Mouse (Mus musculus) hindlimb bud, embryonic 11.5 days (tissue): ENCODE data around the gene Slc30a4.

Experiments used
- DNase-seq: peaks from one replicate; pipeline ENCODE4 v3.0.0-alpha.2; 2012; ENCODE audit warnings: low read depth, low spot score; ENCODE audit errors: extremely low spot score

Gene Slc30a4

DNA sequence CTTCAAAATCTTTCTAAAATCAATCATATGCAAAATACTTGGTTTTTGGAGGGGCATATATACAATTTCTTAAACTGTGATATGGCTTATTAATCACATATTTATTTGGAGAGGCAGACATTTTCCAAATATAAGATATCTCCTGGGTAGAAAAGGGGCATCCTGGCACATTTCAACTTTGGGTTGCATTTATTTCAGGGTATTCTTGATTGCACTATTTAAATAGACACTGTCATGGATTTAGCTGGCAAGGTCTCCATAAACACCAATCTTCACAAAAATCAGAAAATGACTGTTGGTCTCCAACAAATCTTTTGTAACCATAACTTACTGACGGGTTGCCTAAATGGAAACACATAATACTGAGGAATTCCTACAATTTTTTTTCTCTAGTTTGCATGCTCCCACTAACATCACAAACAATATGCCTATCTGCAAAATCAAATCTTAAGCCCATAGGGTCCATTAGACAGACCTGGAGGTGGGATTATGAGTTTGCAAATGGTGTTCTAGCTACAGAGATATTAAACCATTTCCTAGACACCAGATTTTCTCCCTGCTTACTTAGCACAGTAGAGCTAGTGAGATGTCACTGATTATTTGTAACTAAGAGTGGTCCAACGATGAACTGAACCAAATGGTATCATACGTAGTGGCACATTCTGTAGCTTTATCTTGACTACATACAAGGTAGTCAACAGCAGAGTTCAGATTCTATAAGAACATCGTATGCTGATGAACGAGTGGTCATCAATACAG, 20.9 kb downstream of the Slc30a4 start:
- no peak for DNase-seq

DNA sequence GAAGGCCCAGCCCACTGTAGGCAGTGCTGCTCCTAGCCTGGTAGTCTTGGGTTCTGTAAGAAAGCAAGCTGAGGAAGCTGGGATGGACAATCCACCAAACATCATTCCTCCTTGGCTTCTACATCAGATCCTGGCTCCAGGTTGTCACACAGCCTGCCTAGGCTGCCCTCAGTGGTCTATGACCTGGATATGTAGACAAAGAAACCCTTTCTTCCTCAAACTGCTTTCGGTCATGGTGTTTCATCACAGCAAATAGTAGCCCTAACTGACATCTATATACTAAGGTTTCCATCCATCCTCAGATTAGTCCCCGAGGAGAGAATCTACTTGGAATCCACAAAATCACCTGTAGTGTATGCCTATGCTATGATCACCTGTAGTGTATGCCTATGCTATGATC, 27.3 kb downstream of the Slc30a4 start:
- no peak for DNase-seq

DNA sequence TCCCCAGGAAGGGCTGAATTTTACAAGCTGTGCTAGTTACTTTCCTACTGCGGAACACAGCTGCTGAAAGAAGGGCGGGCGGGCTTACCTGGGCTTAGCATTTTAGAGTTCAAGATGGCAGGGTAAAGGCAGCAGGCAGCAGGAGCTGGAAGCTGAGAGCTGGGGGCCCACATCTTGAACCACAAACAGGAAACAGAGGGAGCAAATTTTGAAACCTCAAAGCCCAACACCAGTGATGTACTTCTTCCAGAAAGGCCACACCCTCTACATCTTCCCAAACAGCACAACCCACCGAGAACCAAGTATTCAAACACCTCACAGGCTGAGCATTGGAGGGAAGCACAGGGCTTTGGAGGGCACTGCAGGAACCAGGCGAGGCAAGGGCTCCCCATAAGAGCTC, 29.6 kb downstream of the Slc30a4 start:
- DNase-seq: no peak

DNA sequence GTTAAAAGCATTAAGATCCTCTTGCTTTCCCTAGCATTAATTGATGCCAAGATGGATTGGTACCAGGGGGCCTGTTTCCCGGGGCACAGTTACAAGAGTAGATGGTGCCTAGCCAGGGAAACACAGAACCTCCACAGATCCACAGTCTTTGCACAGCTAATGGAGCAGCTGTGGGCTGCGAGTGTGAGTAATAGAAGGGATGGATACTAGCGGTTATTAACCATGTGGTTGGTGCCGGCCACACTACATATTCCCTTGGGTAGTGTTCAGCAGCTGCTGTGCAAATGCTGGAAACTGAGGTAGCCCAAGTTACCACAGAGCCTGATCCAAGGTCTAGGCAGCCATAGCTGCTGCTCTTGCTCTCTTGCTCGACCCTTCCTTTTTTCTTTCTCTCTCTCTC, 30.7 kb downstream of the Slc30a4 start:
- no peak for DNase-seq

DNA sequence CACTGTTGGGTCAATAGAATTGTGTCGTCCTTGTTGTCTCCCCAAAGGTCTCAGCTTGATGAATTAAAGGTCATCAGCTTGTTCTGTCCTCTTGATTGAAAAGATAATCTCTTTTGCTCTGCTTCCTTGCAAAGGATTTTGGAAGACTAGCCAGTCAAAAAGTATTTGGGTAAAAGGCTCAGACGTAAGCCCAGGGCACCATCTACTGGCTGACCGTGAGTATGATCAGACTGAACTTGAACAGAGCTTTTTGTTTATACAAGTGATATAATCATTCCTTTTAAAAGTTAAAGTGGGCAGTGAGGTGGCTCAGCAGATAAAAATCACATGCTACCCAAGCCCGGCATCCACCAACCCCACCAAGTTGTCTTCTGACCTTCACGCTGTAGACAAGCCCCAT, 34.6 kb downstream of the Slc30a4 start:
- DNase-seq: no peak

DNA sequence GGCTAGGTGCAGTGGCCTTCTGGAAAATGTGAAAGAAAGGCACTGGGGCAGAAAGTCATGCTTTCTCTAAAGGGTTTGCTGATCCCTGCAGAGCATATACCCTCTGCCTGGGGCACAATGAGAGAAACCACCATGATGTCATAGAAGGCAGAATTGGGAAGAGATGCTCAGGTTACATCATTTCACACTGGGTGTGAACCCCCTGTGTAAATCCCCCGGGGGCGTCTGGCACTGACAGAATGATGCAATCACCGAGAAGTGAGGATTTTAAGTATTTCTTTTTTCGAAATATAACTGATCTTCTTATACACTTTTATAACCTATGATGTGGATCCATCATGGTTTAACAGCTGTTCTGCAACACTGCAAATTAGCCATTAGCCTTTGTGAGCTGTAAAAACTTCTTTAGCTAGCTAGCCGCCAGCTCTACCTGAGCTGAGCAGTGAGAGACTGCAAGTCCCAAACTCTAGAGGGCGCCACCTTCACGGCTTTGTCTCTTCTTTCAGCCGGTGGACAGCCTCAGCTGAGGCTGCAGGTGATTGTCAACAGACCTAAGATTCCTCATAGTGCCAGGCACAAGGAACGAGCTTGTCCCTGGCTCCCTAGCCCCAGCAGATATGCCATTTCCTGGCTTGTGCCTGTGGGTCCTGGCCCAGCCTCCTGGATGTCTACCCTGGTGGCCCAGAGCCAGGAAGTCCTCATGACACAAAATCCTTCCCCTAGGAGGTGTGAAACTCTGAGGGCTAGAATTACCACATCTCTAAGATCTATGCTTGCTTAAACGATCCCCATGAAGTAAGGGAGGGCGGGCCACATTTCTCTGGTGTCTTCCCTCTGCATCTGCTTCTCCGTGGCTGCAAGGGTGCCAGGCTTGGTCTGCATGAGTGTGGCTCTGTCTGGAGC, 36.2 kb downstream of the Slc30a4 start:
- no peak for DNase-seq

DNA sequence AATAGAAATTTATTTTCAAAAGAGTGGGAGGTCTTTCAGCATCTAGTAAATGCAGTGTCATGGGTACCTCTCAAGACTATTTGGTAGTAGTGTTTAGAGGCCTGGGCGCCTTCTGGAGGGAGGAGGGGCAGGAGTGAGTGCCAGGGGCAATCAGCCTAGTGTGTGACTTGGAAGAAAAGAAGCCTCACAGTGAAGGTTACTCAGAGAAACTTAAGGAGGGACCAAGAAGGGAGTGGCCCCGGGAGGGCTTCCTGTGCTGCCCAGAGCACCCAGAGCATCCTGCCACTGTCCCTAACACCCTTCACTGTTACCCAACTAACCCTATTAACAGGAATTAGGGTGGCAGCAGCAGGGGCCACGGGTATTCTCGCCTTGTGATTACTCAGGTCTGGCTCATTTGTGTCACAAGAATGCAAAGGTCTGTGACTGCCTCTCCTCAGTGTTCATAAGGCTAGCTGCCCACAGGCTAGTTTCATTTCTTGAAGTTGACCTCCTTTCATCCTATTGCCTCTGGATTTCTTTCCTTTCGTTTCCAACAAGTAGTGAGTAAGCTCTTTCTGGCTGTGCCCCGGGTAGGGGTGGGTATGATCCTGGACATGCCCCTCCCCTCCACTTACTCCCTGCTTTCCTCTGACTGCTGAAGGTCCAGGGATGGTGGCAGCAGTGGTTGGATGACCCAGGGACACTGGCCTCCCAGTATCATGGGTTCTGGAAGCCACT, 37.0 kb downstream of the Slc30a4 start:
- DNase-seq: no peak

DNA sequence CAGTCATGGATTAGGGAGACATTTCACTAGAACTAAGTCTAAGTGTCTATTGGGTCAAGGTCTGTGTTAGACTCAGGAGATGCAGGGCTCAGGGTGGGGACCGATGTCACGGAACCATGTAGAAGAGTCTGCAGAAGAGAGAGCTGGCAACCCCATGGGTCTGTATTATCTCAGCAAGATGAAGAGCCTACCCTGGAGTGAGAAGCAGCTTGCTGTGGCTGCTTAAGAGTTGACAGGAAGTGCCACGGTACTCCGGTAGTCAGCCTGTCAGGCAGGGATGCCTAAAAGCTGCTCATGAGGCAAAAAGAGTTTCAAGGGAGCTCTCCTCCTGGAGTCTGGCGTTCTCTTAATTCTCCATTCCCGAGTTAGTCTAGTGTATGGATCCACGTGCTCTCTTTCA, 42.6 kb downstream of the Slc30a4 start:
- no peak for DNase-seq

DNA sequence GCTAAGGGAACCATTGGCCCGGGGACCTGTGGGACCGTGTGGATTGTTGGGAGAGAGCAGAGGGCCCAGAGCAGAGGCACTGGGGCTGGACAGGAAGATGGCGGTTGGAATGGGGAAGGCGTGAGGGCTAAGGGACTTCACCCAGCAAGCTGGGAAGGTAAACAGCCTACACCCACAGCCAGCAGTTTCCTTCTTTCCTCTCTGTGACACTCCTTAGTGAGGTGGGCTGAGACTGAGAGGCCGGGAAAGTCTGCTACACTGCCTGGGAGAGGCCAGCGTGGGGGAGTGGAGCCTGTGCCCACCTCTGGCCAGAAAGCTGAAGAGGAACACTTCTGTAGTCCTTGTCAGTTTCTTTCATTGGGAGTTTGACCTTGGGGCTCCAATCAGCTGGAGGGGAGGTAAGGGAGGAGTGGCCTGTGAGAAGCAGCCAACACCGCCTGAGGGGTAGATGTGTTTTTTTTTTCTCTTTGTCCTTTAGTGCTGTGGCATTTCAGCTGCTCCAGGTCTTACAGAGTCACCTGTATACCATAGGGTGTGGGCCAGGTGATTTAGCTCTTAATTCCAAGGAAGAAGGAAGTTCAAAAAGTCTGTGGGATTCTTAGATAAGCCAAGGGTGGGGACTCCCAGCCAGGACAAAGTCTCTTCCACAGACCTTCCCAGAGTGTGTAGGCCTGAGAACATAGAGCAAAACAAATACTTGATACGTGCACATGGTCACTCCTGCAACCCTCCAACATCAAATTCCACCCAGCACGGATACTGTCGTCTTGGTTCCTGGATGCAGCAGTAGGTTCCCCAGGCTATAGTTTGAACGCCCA, 44.5 kb downstream of the Slc30a4 start:
- DNase-seq: no peak

DNA sequence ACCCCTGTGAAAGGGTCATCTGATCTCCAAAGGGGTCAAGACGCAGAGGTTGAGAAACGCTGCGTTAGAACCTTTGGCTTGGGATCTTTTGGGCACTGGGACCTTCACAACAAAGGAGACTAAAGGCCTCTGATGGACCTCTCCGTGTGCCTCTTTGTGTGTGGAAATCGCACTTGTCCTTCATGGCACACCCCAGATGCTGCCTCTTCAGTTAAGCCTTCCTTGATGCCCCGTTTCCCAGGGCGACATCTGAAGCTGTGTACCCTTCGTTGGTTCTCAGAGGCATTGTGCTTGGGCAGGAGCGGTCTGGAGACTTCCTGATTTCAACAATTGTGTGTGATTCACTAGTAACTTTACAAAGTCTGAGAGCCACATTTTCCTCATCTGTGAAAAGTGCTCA, 45.7 kb downstream of the Slc30a4 start:
- no peak for DNase-seq

DNA sequence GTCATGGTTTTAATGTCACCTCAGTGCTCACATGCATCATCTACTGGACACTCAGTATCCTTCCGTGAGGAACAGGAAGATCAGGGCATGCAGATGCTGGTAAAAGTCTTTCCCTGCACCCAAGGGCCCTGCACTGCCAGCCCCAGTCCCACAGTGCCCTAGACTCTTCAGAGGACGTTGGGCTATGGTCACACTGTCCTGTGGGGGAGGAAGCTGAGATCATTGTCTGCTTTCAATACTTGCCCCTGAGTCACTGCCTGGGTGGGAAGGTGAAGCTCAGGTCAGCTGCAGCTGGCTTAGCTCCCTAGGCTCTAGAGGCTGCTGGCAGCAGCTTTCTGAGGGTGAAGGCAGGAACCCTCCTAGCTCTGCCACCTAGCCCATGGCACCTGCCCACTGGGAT, 46.4 kb downstream of the Slc30a4 start:
- DNase-seq: no peak

DNA sequence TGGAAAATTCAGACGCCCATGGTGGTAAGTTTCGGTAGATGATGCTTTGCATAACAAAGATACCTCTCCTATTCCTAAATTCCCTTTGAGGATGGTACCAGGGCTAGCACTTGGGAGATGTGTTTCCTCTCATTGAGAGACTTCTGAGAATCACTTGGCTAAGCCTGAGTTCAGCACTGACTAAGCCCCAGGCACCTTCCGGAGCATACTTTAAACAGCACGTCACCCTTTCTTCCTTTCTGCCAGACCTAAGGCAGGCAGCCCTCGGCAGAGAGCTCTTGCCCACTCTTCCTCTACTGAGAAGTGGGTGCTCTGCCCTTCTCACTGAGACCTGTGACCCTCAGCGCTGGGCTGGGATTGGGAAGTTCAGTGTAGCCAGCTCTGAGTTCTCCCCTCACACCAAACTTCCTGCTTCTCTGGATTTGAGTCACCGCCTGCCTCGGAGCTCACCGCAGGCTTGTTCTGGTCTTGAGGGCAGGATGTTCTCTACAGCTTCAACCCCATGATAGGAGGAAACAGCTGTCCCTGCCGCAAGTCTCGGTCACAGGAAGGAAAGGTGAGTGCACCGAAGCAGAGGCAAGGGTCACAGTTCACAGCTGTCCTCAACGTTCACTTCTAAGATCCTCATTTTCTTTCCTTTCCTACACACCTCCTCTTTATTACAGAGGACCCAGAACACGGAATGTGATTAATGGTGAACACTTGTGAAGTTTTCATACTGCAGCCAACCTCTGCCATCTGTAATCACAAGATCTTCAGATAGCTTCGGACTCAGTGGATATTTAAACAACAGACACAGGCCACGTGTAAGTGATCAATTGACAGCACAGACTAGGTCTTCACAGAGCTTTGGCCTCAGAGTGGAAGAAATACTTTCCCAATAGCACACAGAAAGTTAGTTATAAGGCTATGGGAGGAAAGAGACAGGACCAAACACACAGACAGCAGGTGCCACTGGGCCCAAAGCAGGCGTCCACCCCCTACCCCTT, 50.1 kb downstream of the Slc30a4 start:
- no peak for DNase-seq

DNA sequence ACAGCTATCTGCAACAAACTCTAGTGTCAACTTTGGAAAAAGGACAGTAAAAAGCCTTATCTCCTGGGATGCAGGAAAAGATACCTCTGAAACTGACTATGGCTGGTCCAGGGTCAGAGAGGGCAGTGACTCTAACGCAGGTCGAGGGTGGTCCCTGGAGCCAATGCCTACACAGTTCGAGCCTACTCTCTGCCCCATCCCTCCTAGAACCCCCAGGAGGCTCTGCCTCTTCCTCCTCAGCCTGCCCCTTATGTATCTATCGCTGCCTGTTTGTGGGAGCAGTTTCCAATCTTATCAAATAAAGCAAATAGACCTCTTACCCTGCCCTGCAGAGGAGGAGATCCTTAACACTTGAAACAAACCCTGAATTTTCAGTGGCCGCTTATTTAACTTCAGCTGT, 63.8 kb downstream of the Slc30a4 start:
- DNase-seq: no peak

DNA sequence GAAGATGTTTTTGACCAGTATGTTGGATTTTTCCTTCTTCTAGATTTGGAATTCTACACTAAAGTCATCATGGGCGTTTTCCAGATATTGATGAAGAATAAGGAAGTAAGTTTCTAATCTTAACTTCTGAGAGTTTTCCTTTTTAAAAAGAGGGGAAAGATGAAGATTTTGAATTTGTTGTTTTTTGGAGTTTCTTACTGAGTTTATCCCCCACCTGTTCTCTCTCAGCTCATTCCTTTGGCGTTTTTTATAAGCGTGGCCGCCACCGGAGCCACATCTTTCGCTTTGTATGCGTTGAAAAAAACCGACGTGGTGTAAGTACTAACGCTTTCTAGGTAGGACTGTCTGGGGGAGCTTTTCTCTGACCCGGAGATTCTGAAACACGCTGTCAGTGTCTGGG, 64.4 kb downstream of the Slc30a4 start:
- no peak for DNase-seq

DNA sequence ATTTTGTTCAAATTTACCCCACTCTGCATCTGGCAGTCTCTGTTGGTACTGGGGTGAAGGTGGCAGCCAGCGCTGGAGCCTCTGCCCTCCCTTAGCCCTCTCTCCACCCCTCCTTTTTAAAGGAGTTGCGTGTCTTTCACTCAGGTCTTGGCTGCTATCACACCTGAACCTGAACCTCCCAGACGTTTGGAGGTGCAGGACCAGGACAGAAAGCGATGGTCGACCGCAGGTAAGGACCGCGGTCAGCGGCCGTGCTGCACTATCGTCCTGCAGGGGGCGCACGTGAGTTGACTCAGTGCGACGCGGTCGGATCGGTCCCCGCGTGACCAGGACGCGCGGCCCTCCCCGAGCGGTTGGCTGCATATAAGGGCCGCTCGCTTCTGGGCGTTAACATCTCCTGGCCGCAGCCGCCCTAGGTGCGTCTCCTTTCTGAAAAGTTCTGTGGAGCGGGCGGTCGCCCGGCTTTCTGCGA, 64.9 kb downstream of the Slc30a4 start:
- DNase-seq: no peak

DNA sequence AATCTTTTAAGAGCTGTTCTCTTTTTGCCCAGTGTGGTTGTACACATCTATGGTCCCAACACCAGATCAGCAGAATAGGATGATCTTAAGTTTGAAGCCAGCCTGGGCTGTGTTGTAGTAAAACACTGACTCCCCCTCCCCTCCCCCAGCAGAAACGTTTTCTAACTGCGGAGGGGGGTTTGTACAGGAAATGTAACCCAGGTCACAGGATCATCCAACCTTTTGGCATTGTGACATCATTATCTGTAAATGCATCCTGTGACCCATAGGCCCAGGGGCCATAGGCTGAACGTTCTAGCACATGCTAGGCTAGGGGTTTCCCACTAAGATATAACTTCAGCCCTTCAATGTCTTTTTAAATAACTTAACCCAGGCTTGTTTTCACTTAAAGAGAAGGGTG, 65.8 kb downstream of the Slc30a4 start, which contains the start of gene AA467197:
Gene AA467197 (plus strand): TSS at position 301 of the 400 bp plus-strand sequence.
- DNase-seq: no peak
